Mouse (Mus musculus) thymus, postnatal 14 days (tissue): ENCODE measurements around the gene Dcbld1.
"Not testable (repeated sequence)": the region's sequence is repeated elsewhere in the genome, so short reads cannot be mapped to it uniquely, and the experiment has no call there.

Experiments used
- DNase-seq: peaks from one replicate; pipeline ENCODE4 v3.0.0; 2021

Dcbld1 gene

DNA sequence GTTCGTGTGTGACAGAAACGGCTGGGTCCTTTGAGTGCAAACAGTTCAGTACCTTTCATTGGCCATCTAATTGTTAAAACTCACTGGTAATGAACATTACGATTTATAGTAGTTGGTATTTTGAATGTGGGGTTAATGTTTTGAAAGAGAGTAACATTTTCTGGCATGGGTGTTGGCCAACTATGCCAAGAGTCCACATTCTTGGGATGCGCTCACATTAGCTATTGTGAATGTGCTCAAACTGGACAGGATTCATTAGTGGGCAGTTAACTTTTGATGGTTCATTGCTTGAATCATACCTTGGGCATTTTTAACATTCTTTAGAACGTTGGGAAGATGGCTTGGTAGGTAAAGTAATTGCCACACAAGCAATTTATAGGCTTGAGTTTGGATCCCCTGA lies 30.7 kb downstream of the Dcbld1 start:
- DNase-seq = no peak

- DNase-seq = no peak
These were observed 35.5 kb downstream of the Dcbld1 start for GRCm38 (mm10) chr10:52268879-52269278.

DNA sequence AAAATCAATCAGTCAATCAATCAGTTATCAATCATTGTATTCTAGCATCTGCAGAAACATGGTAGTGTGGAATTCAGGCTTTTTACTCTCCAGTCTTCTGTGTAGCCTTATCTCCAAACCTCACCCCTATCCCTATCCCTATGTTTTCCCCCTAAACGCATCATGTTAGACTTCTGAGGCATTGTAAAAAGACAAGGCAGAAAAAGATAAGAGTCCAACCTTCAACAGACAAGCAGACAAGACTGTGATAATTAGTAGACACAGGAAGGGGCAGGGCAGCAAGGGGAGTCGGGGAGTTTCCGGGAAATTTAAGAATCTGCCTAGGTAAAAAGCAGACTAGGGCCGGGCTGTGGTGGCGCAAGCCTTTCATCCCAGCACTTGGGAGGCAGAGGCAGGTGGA lies 38.0 kb downstream of the Dcbld1 start:
- no peak for DNase-seq

- no peak for DNase-seq
These were observed 39.6 kb downstream of the Dcbld1 start for GRCm38 (mm10) chr10:52273012-52273411.

- DNase-seq = no peak
These were observed 40.8 kb downstream of the Dcbld1 start for GRCm38 (mm10) chr10:52274001-52274909.

DNA sequence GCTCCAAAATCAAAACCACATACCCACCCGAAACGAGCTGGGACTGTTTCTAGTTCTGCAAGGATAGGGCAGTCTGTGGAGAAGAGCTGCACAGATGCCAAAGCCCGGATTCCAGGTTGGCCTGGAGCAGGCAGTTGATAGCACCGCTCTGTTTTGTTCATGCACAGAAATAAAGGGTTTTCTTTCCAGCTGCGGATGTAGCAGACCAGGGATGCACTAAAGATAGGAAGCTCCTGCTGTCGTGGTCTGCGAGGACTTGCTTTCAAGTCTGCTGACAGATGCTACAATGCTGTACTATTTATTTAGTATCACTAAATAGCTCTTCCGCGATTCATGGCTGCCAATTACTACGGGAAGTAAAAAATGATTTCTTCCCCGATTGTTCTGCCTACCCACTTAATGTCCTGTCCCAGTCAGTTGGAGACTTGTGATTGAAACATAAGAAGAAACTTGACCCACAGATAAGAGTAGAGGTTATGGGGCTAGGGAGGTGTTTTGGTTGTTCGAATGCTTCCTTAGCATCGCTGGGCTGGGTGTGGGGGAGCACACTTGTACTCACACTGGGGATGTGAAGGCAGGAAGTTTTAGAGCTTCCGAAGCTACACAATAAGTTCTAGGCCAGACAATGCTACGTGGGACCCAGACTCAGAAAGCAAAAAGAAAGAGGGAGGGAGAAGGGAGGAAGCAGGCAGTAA lies 41.6 kb downstream of the Dcbld1 start:
- DNase-seq = no peak

- no peak for DNase-seq
These were observed 43.2 kb downstream of the Dcbld1 start for GRCm38 (mm10) chr10:52276579-52276978.

DNA sequence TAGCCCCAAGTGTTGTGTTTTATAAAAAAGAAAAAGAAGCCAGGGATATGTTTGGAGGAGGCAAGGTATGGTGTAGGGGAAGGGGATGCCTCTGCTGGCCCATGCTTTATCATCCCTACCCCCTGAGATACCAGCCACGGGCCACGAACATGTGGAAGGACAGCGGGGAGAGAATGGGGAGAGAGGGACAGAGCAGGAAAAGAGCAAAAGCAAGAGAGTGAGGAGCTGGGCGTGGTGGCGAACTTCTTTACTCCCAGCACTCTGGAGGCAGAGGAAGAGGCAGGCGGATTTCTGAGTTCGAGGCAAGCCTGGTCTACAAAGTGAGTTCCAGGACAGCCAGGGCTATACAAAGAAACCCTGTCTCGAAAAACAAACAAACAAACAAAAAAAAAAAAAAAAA lies 44.1 kb downstream of the Dcbld1 start:
- DNase-seq = not testable (repeated sequence)

- no peak for DNase-seq
These were observed 44.6 kb downstream of the Dcbld1 start for GRCm38 (mm10) chr10:52278011-52278434.

DNA sequence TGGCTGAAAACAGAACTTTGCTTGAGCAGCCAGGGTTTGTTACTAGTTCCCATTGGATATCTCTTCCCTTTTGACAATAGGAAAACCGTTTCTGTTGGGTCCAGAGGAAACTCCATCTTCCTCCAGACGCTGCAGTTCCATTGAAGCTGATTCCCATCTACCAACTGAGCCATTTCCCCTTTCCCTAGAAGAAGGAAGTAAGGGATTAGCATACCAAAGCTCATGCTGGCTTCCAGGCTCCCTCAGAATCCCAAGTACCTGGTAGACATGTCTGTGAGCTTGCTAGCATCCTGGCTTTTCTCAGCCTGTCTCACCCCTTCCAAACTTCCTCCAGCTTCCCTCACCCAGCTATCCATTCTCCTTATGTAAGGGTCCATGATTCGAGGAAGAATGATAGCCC lies 45.4 kb downstream of the Dcbld1 start:
- DNase-seq = no peak

GRCm38 (mm10) chr10:52279876-52280275 lies 46.5 kb downstream of the Dcbld1 start:
- no peak for DNase-seq

- DNase-seq = no peak
These were observed 47.2 kb downstream of the Dcbld1 start for GRCm38 (mm10) chr10:52280623-52281022.

GRCm38 (mm10) chr10:52281337-52281736 lies 47.9 kb downstream of the Dcbld1 start:
- no peak for DNase-seq

- no peak for DNase-seq
These were observed 51.2 kb downstream of the Dcbld1 start for GRCm38 (mm10) chr10:52284578-52284977.

- DNase-seq = no peak
These were observed 54.6 kb downstream of the Dcbld1 start for GRCm38 (mm10) chr10:52287852-52288533.

- no peak for DNase-seq
These were observed 55.8 kb downstream of the Dcbld1 start for GRCm38 (mm10) chr10:52289261-52289660.

GRCm38 (mm10) chr10:52292391-52292790 lies 59.0 kb downstream of the Dcbld1 start:
- DNase-seq = not testable (repeated sequence)

DNA sequence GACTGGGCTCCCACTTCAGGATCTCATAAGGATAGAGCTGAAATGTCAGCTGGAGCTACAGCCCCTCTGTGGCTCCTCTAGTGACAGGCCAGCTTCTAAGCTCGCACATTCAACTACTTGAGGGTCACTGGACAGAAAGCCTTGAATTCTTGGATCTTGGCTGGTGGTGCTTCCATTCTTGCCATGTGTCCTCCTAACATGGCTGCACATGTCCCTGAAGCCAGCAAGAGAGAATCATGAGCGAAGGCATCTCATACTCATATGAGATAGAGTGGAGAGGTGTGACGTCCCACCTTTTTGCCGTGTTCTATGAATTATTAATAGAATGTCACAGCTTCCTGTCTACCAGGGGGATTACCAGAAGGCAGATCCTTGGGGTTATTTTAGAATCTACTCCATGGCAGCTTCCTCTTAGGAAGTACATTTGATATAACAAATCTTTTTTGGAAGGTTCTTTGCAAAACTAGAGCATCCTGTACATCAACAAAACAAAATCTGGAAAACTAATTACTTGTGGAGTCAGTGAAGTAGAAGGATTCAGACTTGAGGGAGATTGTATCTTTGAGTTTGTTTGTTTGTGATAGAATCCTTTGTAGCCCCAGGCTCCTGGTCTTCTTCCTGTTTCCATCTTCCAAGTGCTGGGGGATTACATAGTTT lies 60.6 kb downstream of the Dcbld1 start:
- DNase-seq = no peak

- DNase-seq = no peak
These were observed 62.5 kb downstream of the Dcbld1 start for GRCm38 (mm10) chr10:52295934-52296333.

GRCm38 (mm10) chr10:52298568-52298967 lies 65.1 kb downstream of the Dcbld1 start:
- DNase-seq = not testable (repeated sequence)

DNA sequence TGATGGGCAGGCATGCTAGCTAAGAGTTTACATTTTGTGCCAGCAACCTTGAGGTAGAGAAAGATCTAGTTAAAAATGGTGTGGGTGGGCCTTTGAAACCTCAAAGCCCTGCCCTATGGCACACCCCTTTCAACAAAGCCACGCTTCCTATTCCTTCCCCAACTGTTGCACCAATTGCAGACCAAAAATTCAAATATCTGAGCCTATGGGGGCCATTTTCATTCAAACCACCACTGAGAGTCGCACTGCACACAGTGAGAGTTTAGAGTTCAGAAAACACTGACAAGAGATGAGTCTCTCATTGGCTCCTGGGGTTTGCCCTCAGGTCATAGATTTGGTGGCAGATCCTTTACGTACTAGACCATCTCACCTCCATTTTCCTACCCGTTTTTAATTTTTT lies 68.3 kb downstream of the Dcbld1 start:
- DNase-seq = no peak

DNA sequence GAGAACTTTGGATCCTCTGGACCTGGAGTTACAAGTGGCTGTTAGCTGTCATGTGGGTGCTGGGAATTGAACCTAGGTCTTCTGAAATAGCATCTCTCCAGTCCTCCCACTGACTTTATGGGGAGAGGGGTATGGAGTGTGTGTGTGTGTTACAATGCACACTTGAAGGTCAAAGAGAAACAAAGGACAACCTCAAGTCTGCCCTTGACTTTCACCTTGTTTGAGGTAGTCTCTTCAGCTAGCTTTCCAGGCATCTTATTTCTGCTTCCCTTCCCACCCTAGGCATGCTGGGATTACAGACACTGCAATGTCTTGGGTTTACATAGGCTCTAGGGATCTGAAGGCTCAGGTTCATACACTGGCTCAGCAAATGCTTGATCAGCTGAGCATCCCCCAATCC lies 68.9 kb downstream of the Dcbld1 start:
- DNase-seq = no peak

DNA sequence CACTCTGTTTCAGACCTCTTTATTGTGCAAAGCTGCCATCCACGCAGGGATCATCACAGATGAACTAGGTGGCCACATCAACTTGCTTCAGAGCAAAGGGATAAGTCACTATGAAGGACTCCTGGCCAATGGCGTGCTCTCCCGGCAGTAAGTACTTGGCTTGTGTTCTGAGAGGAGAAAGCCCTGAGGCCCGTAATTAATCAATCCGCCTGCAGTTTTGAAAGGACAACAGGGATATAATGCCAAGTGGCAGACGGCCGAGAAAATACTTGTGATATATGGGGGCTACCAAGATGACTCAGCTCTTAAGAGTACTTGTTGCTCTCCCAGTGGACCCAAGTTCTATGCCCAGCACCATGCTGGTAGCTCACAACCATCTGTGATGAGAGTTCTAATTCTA lies 71.2 kb downstream of the Dcbld1 start:
- no peak for DNase-seq
